Mouse (Mus musculus): ENCODE data around the gene Sem1.

GRCm38 (mm10) chr6:6581849-6582248, 3.4 kb upstream of the Sem1 start:
- TF ChIP-seq GATA1 (IDR thresholded peaks at IDR 0.05; ENCODE audit: low read length) (no peak), TAL1 (IDR thresholded peaks at IDR 0.05; ENCODE audit: low read length) (no peak)

All from erythroblast, embryonic 14.5 days (primary cell).